Mouse (Mus musculus) hindlimb bud, embryonic 11.5 days (tissue): Measurements from ENCODE around the gene Gzmm.

Experiments
- DNase-seq: peaks from one replicate; pipeline ENCODE4 v3.0.0-alpha.2; 2012; ENCODE audit warnings: low read depth, low spot score; ENCODE audit errors: extremely low spot score

The Gzmm gene

DNA sequence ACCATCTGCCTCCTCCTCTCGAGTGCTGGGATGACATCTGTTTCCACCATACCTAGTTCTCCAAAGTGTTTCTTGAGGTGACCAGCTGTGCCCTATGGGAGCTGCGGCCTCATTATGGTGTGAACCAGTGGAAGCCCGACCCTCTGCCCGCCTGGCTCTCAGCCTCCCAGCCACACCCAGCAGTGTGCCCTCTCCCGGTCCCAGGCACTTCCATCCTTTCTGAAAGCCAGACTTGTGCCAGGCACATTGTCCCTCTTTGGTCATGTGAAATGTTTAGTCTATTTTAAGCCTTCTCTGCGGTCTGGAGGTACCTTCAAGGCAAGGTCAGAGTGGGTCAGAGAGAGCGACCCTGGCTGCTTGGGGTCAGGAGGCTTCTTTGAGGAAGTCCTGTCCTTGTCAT lies 34.9 kb downstream of the Gzmm start:
- no peak for DNase-seq

DNA sequence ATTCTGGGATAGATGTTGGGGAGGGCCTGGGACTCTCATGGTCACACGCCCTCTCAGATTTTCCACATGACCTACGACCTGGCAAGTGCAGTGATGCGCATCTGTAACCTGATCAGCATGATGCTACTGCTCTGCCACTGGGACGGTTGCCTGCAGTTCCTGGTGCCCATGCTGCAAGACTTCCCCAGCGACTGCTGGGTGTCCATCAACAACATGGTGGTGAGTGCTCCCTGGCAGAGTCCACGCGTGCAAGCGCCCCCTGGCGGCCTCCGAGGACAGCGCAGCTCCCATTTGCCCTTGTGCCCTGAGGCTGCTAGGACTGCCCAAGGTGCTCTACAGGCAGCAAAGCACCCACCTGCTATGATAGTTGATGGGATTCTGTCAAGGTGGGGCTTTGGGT lies 37.3 kb downstream of the Gzmm start:
- no peak for DNase-seq

DNA sequence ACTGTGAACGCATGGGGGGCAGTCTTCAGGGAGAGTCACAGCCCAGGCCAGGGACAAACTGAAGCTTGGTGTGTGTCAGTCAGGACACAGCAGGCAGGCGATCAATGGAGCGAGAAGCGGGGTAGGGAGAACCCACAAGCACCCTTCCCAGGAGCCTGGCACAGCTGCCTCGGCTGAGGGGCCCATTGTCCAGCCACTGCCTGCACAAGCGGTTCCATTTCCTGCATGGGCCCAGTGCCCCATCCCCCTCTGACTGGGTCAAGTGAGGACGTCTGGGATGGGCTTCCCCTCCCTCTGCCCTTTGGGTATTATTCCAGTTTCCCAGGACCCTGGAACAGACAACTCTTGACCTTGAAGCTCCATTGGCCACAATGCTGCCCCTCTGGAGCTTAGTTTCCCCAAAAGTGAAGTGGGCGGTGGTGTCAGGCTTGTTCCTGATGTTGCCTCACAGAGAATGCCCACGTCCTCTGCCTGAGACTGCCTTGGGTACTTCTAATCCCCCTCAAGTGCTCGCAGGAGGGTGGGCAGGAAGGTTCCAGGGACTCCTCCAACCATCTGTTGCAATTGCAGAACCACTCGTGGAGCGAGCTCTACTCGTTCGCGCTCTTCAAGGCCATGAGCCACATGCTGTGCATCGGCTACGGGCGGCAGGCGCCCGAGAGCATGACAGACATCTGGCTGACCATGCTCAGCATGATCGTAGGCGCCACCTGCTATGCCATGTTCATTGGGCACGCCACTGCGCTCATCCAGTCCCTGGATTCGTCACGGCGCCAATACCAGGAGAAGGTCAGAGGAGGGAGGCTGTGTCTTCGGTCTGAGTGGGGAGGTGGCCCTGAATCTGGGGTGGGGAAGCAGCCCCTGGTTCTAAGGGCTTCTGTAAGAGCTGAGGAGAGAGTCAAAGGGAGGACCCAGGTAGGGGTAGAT lies 39.8 kb downstream of the Gzmm start:
- no peak for DNase-seq

DNA sequence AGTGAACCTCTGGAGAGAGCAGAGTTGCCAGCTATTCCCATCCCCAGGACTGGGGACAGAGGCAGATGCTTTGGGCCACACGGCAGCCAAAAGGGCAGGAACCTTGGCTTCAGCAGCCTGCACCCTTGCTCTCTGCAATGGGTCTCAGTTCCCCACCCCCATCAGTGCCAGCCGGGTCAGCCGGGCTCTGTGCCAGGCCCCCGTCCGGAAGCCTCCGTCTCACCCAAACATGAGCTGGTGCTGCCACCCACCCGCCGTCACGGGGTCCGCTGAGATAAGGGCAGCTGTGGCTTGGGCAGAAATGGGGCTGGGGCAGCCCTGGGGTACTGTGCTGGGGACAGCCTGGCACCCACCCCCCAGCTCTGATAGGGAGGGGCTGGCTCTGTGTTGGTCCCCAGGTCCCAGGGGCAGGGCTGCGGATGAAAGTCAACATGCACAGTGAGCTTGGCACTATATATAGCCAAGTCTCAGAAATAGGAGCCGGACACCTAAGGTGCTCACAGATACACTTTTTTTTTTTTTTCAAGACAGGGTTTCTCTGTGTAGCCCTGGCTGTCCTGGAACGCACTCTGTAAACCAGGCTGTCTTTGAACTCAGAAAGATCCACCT lies 40.6 kb downstream of the Gzmm start:
- DNase-seq: no peak

DNA sequence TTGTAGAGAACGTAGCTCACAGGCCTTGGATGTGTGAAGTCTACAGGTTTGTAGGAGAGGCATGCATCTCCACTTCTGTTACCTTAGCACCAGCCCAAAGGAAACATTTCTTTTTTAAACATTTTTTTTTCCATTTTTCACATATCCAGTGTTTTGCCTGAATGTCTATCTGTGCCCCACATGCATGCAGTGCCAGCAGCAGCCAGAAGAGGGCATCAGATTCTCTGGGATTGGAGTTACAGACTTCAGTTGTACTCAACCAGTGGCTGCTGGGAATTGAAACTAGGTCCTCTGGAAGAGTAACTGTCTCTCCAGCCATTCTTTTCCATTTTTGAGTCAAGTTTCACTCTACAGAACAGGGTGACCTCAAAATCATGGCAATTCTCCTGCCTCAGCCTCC lies 43.7 kb downstream of the Gzmm start:
- DNase-seq: no peak

DNA sequence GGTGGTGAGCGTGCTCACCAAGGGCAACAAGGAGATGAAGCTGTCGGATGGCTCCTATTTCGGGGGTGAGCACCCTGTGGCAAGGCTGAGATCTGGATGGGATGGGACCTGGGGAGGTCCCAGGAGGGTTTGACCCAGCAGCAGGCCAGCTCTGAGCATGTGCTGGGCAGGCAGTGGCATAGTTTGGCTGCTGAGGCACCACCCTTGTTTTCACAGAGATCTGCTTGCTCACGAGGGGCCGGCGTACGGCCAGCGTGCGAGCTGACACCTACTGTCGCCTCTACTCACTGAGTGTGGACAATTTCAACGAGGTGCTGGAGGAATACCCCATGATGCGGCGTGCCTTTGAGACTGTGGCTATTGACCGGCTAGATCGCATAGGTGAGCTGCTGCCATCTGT lies 45.0 kb downstream of the Gzmm start:
- no peak for DNase-seq

- DNase-seq: no peak
These were observed 46.5 kb downstream of the Gzmm start for GRCm38 (mm10) chr10:79735361-79735760.

- no peak for DNase-seq
These were observed 47.9 kb downstream of the Gzmm start for GRCm38 (mm10) chr10:79736706-79737105.

- no peak for DNase-seq
These were observed 49.4 kb downstream of the Gzmm start for GRCm38 (mm10) chr10:79738259-79738658.

- no peak for DNase-seq
These were observed 50.4 kb downstream of the Gzmm start for GRCm38 (mm10) chr10:79739234-79739633.

DNA sequence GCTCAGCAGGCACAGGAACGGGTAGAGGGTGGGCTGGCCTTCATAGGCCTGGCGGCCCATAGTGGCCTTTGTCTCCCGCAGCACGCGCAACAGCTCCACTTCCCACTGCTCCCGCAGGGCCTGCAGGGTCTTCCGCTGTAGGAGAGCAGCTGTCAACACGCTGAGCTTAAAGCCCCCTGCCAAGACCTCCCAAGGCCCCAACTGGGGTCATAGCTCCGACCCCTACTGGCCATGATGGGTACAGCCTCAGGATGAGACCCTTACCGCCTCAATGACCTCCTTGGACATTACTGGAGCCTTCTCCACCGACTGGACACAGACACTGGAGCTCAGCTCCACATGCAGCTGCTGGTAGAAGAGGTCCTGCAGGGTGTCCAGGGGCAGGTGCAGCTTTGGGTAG lies 52.0 kb downstream of the Gzmm start:
- DNase-seq: no peak

GRCm38 (mm10) chr10:79743161-79743560 lies 54.3 kb downstream of the Gzmm start:
- no peak for DNase-seq

DNA sequence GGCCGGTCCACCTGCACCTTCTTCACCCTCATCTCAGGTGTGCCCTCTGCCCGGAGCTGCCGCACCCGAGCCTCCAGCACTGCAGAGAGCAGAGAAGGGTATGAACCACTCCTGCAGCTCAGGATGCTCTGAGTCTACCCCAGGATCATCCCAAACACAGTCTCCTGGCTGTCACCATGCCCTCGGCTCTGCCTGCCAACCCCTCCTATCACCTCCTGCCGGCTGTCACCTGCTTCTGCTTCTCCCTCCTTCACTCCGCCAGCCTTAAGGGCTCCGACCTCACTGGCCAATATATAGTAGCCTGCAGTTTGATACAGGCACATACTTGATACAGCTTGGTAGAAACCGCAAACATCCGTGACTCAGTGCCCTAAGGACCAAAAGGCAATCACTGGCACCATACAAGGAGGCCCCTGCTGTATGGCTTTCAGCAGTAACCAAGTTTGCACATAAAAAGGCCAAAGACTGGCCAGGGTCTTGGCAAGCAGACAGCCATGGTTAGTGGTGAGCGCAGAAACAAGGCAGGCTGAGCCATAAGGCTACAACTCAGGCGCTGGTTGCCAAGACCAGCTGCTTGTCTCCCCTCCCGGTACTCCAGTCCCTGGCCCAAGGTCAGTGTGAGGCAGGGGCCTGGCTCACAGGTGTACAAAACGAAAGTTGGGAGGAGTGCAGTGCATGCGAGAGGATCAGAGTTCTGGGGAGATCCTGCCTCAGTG lies 55.0 kb downstream of the Gzmm start:
- no peak for DNase-seq
